Mouse (Mus musculus) limb, embryonic 13.5 days (tissue): ENCODE data around the gene Ankrd12. TPM values are rescaled to one million over a fixed set of nuclear protein-coding genes. Genes with fewer than 3 reads are reported as not detected.

ENCODE experiments used
- ATAC-seq: fragments of 200-750 bp; cut with Nextera tagmentation; 2 replicates; pipeline ENCODE4 v1.8.0; 2017; ENCODE audit warnings: low read depth, moderate number of reproducible peaks, moderate TSS enrichment; ENCODE audit not compliant: low FRiP score
- H3K27ac ChIP-seq: fragments of 300-500 bp; sonication (generic); 2 replicates; pipeline ENCODE4 v1.5.1; 2015; ENCODE audit warnings: inconsistent platforms, mild to moderate bottlenecking, moderate library complexity
- H3K27me3 ChIP-seq: fragments of 300-500 bp; sonication (generic); 2 replicates; pipeline ENCODE4 v1.6.1; 2015; ENCODE audit warnings: mild to moderate bottlenecking, inconsistent platforms
- H3K36me3 ChIP-seq: fragments of 300-500 bp; sonication (generic); 2 replicates; pipeline ENCODE4 v1.6.1; 2015; ENCODE audit warnings: inconsistent platforms, mild to moderate bottlenecking, moderate library complexity
- H3K4me1 ChIP-seq: fragments of 300-500 bp; sonication (generic); 2 replicates; pipeline ENCODE4 v1.6.1; 2015; ENCODE audit warnings: inconsistent platforms
- H3K4me2 ChIP-seq: fragments of 300-500 bp; sonication (generic); replicated peaks from 2 replicates; pipeline ENCODE4 v1.6.1; 2015; ENCODE audit warnings: inconsistent platforms, mild to moderate bottlenecking, moderate library complexity
- H3K4me3 ChIP-seq: fragments of 300-500 bp; sonication (generic); 2 replicates; pipeline ENCODE4 v1.5.1; 2015; ENCODE audit warnings: moderate library complexity, mild to moderate bottlenecking, inconsistent platforms
- H3K9ac ChIP-seq: fragments of 300-500 bp; sonication (generic); 2 replicates; pipeline ENCODE4 v1.6.1; 2015; ENCODE audit warnings: mild to moderate bottlenecking, inconsistent platforms
- H3K9me3 ChIP-seq: fragments of 300-500 bp; sonication (generic); 2 replicates; pipeline ENCODE4 v1.6.1; 2016; ENCODE audit warnings: inconsistent platforms
- WGBS: fragments of 180-500 bp; shearing (Covaris S2); methylation state at CpG from one replicate; pipeline ENCODE4 v1.1.7; 2015; 5-methylcytosine and 5-hydroxymethylcytosine counted together
- polyA plus RNA-seq: library from polyadenylated mRNA; unstranded; fragments of >200 nt; fragmentation: Nextera tagmentation; extraction: Ambion mirVana; gene quantifications from 2 replicates; pipeline ENCODE4 v1.2.1, GENCODE M21; 2015

The Ankrd12 gene
- polyA plus RNA-seq, result 33.4 and 35.0 TPM in 2 replicates

DNA sequence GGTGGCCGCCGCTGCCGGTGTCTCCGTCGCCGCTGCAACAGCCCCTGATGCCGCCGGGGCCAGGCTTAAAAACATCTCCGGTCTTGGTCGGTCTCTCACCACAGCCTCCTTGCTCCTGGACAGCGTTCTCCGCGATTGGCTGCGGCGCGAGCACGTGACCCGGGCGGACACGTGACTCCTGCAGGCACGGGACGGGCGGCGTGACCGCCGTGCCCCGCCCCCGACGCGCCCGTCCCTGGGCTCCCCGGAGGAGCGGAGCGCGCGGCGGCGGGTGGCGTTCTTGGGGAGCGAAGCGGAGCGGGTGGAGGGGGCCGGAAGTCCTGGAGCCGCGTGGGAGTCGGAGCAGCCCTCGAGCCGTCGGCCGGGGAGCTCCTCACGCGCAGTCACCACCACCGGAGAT, at the start of gene Ankrd12:
Gene Ankrd12 (minus strand): TSS at position 156 of the 400 bp plus-strand sequence.
- peak within 1 kb of the TSS; percentile 86 for H3K27ac ChIP-seq
- peaks cover 26% of the 10 kb centered on the region for H3K36me3 ChIP-seq
- peak within 1 kb of the TSS; percentile 95 for H3K4me3 ChIP-seq
- no peaks in the 10 kb centered on the region for H3K27me3 ChIP-seq
- peaks cover 21% of the 10 kb centered on the region for H3K4me1 ChIP-seq
- no peaks in the 10 kb centered on the region for H3K9me3 ChIP-seq
- peak within 1 kb of the TSS; percentile 77 for H3K4me2 ChIP-seq
- ATAC-seq, result peak; percentile 98
- H3K9ac ChIP-seq, result peak within 1 kb of the TSS; percentile 87
- 2% methylated on average over 53 of the region's 53 CpGs for WGBS

DNA sequence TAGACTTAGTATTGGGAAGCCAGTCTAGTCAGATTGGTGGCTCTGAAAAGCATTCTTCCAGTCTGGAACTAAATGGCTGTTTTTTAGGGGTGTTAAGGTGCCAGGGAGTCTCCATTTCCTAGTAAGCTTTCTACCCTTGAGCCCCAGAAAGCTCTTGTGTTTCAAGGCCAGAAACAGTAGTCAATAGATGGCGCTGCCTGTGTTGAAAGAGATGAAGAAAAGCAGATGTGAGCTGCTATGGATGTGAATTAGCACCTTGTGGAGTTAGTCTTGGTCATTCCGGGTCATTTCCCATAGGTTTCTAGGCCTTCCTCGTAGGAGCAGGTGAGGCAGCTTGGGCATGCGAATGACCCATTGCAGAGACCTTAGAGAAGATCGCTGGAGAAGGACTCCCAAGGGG, 48.3 kb upstream of the Ankrd12 start:
- Histone ChIP-seq H3K27me3 (no peaks in the 10 kb centered on the region), H3K4me3 (peak overlapping the region; percentile 80; the same call in 1 of the 2 replicates), H3K9me3 (no peaks in the 10 kb centered on the region), H3K27ac (no peak overlapping the region), H3K4me2 (peak overlapping the region; percentile 82), H3K9ac (peak overlapping the region; percentile 0; the same call in 1 of the 2 replicates), H3K36me3 (peaks cover 37% of the 10 kb centered on the region), H3K4me1 (peaks cover 16% of the 10 kb centered on the region)
- 62% methylated on average over 5 of the region's 5 CpGs for WGBS
- no peak for ATAC-seq

- ATAC-seq, result peak; percentile 26; the same call in 1 of the 2 replicates
- Histone ChIP-seq H3K27ac (peak overlapping the region; percentile 84), H3K9me3 (no peaks in the 10 kb centered on the region), H3K27me3 (no peaks in the 10 kb centered on the region), H3K9ac (peak overlapping the region; percentile 78), H3K4me1 (peaks cover 16% of the 10 kb centered on the region), H3K36me3 (peaks cover 40% of the 10 kb centered on the region), H3K4me3 (peak overlapping the region; percentile 80), H3K4me2 (peak overlapping the region; percentile 82)
- 2% methylated on average over 20 of the region's 20 CpGs for WGBS
These were observed 47.1 kb upstream of the Ankrd12 start for GRCm38 (mm10) chr17:66123816-66124610.

DNA sequence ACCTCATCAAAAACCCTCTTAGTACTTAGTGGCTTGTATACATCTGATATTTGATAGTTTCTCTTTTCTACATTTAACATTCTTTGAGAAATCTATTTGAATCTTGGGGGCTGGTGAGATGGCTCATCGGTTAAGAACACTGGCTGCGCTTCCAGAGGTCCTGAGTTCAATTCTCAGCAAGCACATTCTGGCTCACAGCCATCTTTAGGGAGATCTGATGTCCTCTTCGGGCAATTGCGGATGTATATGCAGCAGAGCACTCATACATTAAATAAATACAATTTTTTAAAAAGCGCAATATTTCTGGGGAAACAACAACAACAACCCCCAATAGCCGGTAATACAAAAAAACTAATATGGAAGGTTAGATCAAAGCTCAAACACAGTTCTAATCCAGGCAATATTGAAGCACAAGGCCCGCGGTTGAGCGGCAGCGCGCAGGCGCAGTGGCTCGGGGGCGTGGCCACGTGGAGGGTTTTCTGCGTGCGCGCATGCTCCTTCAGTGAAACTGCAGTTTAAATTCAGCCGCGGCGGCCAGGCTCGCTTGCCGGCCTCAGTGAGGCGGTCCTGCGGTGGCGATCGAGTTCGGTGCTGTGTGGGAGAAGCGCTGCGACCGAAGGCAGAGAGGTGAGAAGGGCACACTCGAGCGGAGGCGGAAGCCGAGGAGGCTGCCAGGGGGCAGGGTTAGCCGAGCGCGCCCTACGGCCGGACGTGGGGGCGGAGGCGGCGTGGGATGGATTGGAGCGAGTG, 46.4 kb upstream of the Ankrd12 start, which contains the start of gene Ddx11:
Gene Ddx11 (plus strand): TSS at position 455 of the 750 bp plus-strand sequence.
- ATAC-seq, result peak; percentile 85
- WGBS, result 6% methylated on average over 44 of the region's 45 CpGs
- Histone ChIP-seq H3K4me1 (peaks cover 16% of the 10 kb centered on the region), H3K27me3 (no peaks in the 10 kb centered on the region), H3K27ac (peak within 1 kb of the TSS; percentile 84), H3K9ac (peak within 1 kb of the TSS; percentile 78), H3K4me3 (peak within 1 kb of the TSS; percentile 80), H3K9me3 (no peaks in the 10 kb centered on the region), H3K36me3 (peaks cover 42% of the 10 kb centered on the region), H3K4me2 (peak within 1 kb of the TSS; percentile 82)

- peaks cover 47% of the 10 kb centered on the region for H3K36me3 ChIP-seq
- 73% methylated on average over 1 of the region's 1 CpGs for WGBS
- no peak overlapping the region for H3K9ac ChIP-seq
- ATAC-seq, result no peak
- no peaks in the 10 kb centered on the region for H3K27me3 ChIP-seq
- H3K9me3 ChIP-seq, result no peaks in the 10 kb centered on the region
- peaks cover 16% of the 10 kb centered on the region for H3K4me1 ChIP-seq
- no peak overlapping the region for H3K4me3 ChIP-seq
- H3K4me2 ChIP-seq, result no peak overlapping the region
- no peak overlapping the region for H3K27ac ChIP-seq
These were observed 43.8 kb upstream of the Ankrd12 start for GRCm38 (mm10) chr17:66120701-66121100.

DNA sequence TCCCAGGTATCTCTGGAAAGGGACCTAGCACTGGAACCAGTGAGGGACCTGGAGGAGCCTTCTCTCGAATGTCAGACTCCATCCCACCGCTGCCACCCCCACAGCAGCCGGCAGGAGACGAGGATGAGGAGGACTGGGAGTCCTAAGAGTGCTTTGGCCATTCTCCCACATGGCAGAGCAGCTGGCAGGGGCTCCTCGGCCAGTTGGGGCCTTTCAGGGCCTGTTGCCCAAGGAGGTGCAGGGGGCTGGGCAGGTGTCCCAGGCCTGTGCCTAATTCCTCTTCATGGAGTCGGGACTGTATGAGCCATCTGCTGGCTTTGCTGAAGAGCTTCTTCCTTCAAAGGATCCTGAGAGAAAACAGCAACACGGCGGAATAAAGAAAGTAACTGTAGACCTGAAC, 42.1 kb upstream of the Ankrd12 start:
- no peak overlapping the region for H3K27ac ChIP-seq
- H3K4me2 ChIP-seq, result no peak overlapping the region
- no peaks in the 10 kb centered on the region for H3K9me3 ChIP-seq
- H3K27me3 ChIP-seq, result no peaks in the 10 kb centered on the region
- 87% methylated on average over 8 of the region's 8 CpGs for WGBS
- H3K4me1 ChIP-seq, result peaks cover under 1% of the 10 kb centered on the region; the same call in 1 of the 2 replicates
- H3K4me3 ChIP-seq, result no peak overlapping the region
- ATAC-seq, result no peak
- peaks cover 64% of the 10 kb centered on the region for H3K36me3 ChIP-seq
- H3K9ac ChIP-seq, result no peak overlapping the region

DNA sequence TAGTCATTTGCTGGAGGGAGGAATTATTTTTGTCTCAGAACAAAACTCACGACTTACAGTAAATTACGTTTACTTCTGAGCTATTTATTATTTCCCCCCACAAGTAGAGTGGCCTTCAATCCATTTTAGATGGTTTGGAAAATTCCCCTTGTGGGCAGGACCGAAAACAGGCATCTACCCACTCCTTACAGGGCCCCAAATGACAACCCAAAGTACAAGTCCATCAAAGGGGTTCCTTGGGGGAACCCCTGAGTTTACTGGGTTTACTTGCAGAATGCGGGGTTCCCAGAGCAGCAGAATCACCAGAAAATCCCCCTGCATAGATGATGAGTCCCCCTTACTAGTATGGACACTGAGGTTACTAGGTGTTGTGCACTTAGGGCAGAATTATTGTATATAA, 35.3 kb upstream of the Ankrd12 start:
- H3K4me3 ChIP-seq, result peak overlapping the region; percentile 85
- 35% methylated on average over 4 of the region's 4 CpGs for WGBS
- peaks cover 36% of the 10 kb centered on the region for H3K36me3 ChIP-seq
- peak overlapping the region; percentile 71 for H3K4me2 ChIP-seq
- H3K27me3 ChIP-seq, result no peaks in the 10 kb centered on the region
- peaks cover 20% of the 10 kb centered on the region for H3K4me1 ChIP-seq
- peak overlapping the region; percentile 78; the same call in 1 of the 2 replicates for H3K27ac ChIP-seq
- H3K9ac ChIP-seq, result peak overlapping the region; percentile 82
- no peaks in the 10 kb centered on the region for H3K9me3 ChIP-seq
- no peak for ATAC-seq

DNA sequence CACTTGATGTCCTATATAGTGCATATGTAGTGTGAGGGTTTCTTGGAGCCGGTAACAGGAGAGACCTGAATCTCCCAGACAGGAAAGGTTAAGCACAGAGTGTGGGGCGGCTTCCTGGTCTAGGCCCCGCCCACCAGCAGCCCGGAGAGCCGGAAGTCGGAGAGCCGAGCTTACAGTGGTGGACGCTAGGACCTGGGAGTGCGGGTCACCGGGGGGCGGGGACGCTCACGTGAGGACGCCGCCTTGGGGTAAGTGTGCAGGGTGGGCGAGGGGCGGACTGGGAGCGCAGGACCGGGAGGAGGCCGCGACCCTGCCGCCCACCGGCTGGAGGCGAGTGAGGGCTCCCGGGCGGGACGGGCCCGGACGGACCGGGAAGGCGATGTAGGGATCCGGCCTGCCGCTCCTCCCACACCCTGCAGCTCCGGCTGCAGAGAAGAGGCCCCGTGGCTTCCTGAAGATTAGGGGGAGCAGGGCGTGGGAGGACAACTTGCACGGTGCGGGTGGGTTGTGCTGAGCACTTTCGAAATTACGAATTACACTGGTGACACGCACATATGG, 34.6 kb upstream of the Ankrd12 start, which contains the start of gene Washc1:
Gene Washc1 (plus strand): TSS at position 144 of the 558 bp plus-strand sequence.
- Histone ChIP-seq H3K36me3 (peaks cover 29% of the 10 kb centered on the region), H3K4me2 (peak within 1 kb of the TSS; percentile 71), H3K9me3 (no peaks in the 10 kb centered on the region), H3K9ac (peak within 1 kb of the TSS; percentile 82), H3K4me1 (peaks cover 20% of the 10 kb centered on the region), H3K27ac (peak within 1 kb of the TSS; percentile 78), H3K4me3 (peak within 1 kb of the TSS; percentile 85), H3K27me3 (no peaks in the 10 kb centered on the region)
- peak; percentile 98 for ATAC-seq
- under 1% methylated on average over 38 of the region's 41 CpGs for WGBS

DNA sequence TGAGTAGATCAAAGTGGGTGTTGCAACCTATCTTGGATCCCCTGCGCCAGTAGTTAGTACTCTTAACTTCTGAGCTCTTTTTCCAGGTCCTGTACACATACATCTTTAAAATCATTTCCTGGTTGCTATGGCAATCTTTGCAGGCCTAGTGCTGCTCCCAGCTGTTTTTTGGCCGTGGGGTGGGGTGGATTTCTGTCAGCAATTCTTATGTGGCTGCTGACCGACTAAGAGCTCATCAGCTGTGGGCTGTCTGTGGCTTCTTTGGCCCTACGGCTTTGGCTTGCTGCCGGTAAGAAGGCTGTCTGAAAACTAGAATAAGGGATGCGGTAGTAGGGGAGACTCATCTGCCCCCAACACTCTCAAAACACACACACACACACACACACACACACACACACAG, 33.9 kb upstream of the Ankrd12 start:
- H3K4me3 ChIP-seq, result peak overlapping the region; percentile 85
- no peak for ATAC-seq
- H3K27me3 ChIP-seq, result no peaks in the 10 kb centered on the region
- peaks cover 20% of the 10 kb centered on the region for H3K4me1 ChIP-seq
- H3K9ac ChIP-seq, result peak overlapping the region; percentile 82
- H3K9me3 ChIP-seq, result no peaks in the 10 kb centered on the region
- H3K4me2 ChIP-seq, result peak overlapping the region; percentile 71
- no peak overlapping the region for H3K27ac ChIP-seq
- peaks cover 21% of the 10 kb centered on the region for H3K36me3 ChIP-seq
- 45% methylated on average over 6 of the region's 6 CpGs for WGBS

DNA sequence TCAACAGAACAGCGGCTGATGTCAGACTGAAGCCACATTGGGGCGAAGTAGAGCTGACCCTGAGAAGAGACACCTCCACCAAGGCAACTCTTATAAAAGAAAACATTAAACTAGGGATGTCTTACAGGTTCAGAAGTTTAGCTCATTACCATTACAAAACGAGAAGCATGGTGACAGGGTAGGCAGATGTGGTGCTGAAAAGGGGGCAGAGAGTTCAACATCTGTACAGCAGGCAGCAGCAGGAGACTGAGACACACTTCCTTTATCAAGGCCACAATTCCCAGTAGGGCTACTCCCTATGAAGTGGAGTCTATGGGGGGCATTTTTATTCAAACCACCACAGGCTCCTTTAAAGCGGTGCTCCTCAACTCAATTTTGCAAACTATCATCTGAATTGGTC, 31.3 kb upstream of the Ankrd12 start:
- H3K4me2 ChIP-seq, result no peak overlapping the region
- H3K9ac ChIP-seq, result no peak overlapping the region
- no peak for ATAC-seq
- peaks cover 20% of the 10 kb centered on the region for H3K4me1 ChIP-seq
- no peaks in the 10 kb centered on the region for H3K9me3 ChIP-seq
- 73% methylated on average over 4 of the region's 4 CpGs for WGBS
- H3K36me3 ChIP-seq, result no peaks in the 10 kb centered on the region
- no peak overlapping the region for H3K4me3 ChIP-seq
- no peaks in the 10 kb centered on the region for H3K27me3 ChIP-seq
- no peak overlapping the region for H3K27ac ChIP-seq

- no peak for ATAC-seq
- H3K4me2 ChIP-seq, result no peak overlapping the region
- H3K4me3 ChIP-seq, result no peak overlapping the region
- 65% methylated on average over 8 of the region's 8 CpGs for WGBS
- H3K27me3 ChIP-seq, result no peaks in the 10 kb centered on the region
- H3K36me3 ChIP-seq, result no peaks in the 10 kb centered on the region
- peaks cover 15% of the 10 kb centered on the region for H3K4me1 ChIP-seq
- H3K27ac ChIP-seq, result no peak overlapping the region
- H3K9me3 ChIP-seq, result no peaks in the 10 kb centered on the region
- H3K9ac ChIP-seq, result 0 out of 2 replicates have a peak overlapping the region, but pooled peaks have one; percentile 25
These were observed 30.6 kb upstream of the Ankrd12 start for GRCm38 (mm10) chr17:66107466-66107865.
